Mouse (Mus musculus) kidney, postnatal 10 days (tissue): Measurements from ENCODE around the gene Nufip2.

Experiments used
- DNase-seq: peaks from one replicate; pipeline ENCODE4 v3.0.0; 2021; ENCODE audit warnings: mixed read lengths

Nufip2 gene

GRCm38 (mm10) chr11:77775701-77776400 lies 89.9 kb downstream of the Nufip2 start:
- peak; percentile 63 for DNase-seq

- no peak for DNase-seq
Measured at GRCm38 (mm10) chr11:77777436-77777835, 91.5 kb downstream of the Nufip2 start.

- no peak for DNase-seq
Measured at GRCm38 (mm10) chr11:77777937-77778336, 92.0 kb downstream of the Nufip2 start.

GRCm38 (mm10) chr11:77779240-77779639 lies 93.3 kb downstream of the Nufip2 start:
- DNase-seq = peak; percentile 25

- DNase-seq = peak; percentile 57
Measured at GRCm38 (mm10) chr11:77781088-77781487, 95.1 kb downstream of the Nufip2 start.

- no peak for DNase-seq
Measured at GRCm38 (mm10) chr11:77782104-77782815, 96.3 kb downstream of the Nufip2 start.

- peak; percentile 78 for DNase-seq
Measured at GRCm38 (mm10) chr11:77783211-77783746, 97.3 kb downstream of the Nufip2 start.

- peak; percentile 73 for DNase-seq
Measured at GRCm38 (mm10) chr11:77783747-77784646, 98.0 kb downstream of the Nufip2 start.

- no peak for DNase-seq
Measured at GRCm38 (mm10) chr11:77784894-77785293, 98.9 kb downstream of the Nufip2 start.

- peak; percentile 74 for DNase-seq
Measured at GRCm38 (mm10) chr11:77785396-77785767, 99.4 kb downstream of the Nufip2 start.

- peak; percentile 72 for DNase-seq
Measured at GRCm38 (mm10) chr11:77785768-77786561, 100.0 kb downstream of the Nufip2 start.

- DNase-seq = peak; percentile 8
Measured at GRCm38 (mm10) chr11:77787707-77788106, 101.8 kb downstream of the Nufip2 start, which contains the start of gene Gm10277. TSS of gene Gm10277 (minus strand) at chr11:77787747.

- DNase-seq = peak; percentile 6
Measured at GRCm38 (mm10) chr11:77789512-77789911, 103.6 kb downstream of the Nufip2 start.

GRCm38 (mm10) chr11:77790286-77790685 lies 104.3 kb downstream of the Nufip2 start:
- DNase-seq = no peak

- peak; percentile 42 for DNase-seq
Measured at GRCm38 (mm10) chr11:77791241-77791727, 105.3 kb downstream of the Nufip2 start.
